Mouse (Mus musculus) left cerebral cortex, postnatal 14 days (tissue): Measurements from ENCODE around the gene Gm266. TPM values are rescaled to one million over a fixed set of nuclear protein-coding genes. Genes with fewer than 3 reads are reported as not detected.
"Not testable (repeated sequence)": the region's sequence is repeated elsewhere in the genome, so short reads cannot be mapped to it uniquely, and the experiment has no call there.

Source experiments
- DNase-seq, 2 experiments: peaks; one replicate each; pipeline ENCODE4 v3.0.0; 2021 to 2022; ENCODE audit warnings: low spot score in 2 of 2, mixed read lengths in 1 of 2
- intact Hi-C: fragments of 180-260 bp; cut with DNase I; formaldehyde crosslinking; loops from one replicate; pipeline ENCODE4 v1.15.1; 2025
- long read RNA-seq, 2 experiments: library from polyadenylated mRNA; stranded (forward); transcript quantifications; one replicate each; pipeline ENCODE4 v2.0.0; 2021
- total RNA-seq, 2 experiments: library from RNA; stranded (reverse); gene quantifications; 2 replicates each; pipeline ENCODE4 v1.2.3; 2021

The Gm266 gene
- total RNA-seq, result 1 to 10 TPM; 4.0 to 6.6 TPM
- long read RNA-seq, experiment 1, partial matches to known transcripts, result 0 of 1 reads
- long read RNA-seq, experiment 1, other reads (novel, unspliced or antisense), result 0 of 1 reads
- long read RNA-seq, experiment 2, partial matches to known transcripts, result 0 of 4 reads
- long read RNA-seq, experiment 2, other reads (novel, unspliced or antisense), result 0 of 4 reads

GRCm38 (mm10) chr12:111485652-111486306 lies at the start of gene Gm266:
Gene Gm266, minus strand, starts transcription at chr12:111485823.
- intact Hi-C loops, result no loop called here
- no peak for DNase-seq

GRCm38 (mm10) chr12:111535281-111535680 lies 49.7 kb upstream of the Gm266 start:
- intact Hi-C loops, result loop anchor here (5.0 kb wide), 1 partner anchor 112 kb away; no protein-coding TSS in a partner anchor
- no peak for DNase-seq

GRCm38 (mm10) chr12:111533096-111533794 lies 47.6 kb upstream of the Gm266 start:
- peak in 1 of 2 experiments; percentile 45 for DNase-seq
- intact Hi-C loops, result no loop called here

- intact Hi-C loops, result no loop called here
- DNase-seq, result no peak
Measured at GRCm38 (mm10) chr12:111529192-111529591, 43.6 kb upstream of the Gm266 start.

GRCm38 (mm10) chr12:111527643-111528281 lies 42.1 kb upstream of the Gm266 start:
- intact Hi-C loops, result no loop called here
- peak; percentile 58 to 74 for DNase-seq

- DNase-seq, result no peak
- intact Hi-C loops, result no loop called here
Measured at GRCm38 (mm10) chr12:111524883-111525282, 39.3 kb upstream of the Gm266 start.

- intact Hi-C loops, result no loop called here
- no peak for DNase-seq
Measured at GRCm38 (mm10) chr12:111524469-111524868, 38.8 kb upstream of the Gm266 start.

GRCm38 (mm10) chr12:111520994-111521393 lies 35.4 kb upstream of the Gm266 start:
- intact Hi-C loops, result no loop called here
- DNase-seq, result no peak

GRCm38 (mm10) chr12:111519821-111520220 lies 34.2 kb upstream of the Gm266 start:
- intact Hi-C loops, result no loop called here
- DNase-seq, result no peak

GRCm38 (mm10) chr12:111518391-111518790 lies 32.8 kb upstream of the Gm266 start:
- intact Hi-C loops, result no loop called here
- DNase-seq, result no peak

- DNase-seq, result no peak
- intact Hi-C loops, result no loop called here
Measured at GRCm38 (mm10) chr12:111517901-111518300, 32.3 kb upstream of the Gm266 start.

GRCm38 (mm10) chr12:111516826-111517225 lies 31.2 kb upstream of the Gm266 start:
- no peak for DNase-seq
- intact Hi-C loops, result no loop called here

GRCm38 (mm10) chr12:111515920-111516319 lies 30.3 kb upstream of the Gm266 start:
- DNase-seq, result no peak
- intact Hi-C loops, result no loop called here

- no peak for DNase-seq
- intact Hi-C loops, result no loop called here
Measured at GRCm38 (mm10) chr12:111514874-111515649, 29.4 kb upstream of the Gm266 start.

- DNase-seq, result no peak
- intact Hi-C loops, result no loop called here
Measured at GRCm38 (mm10) chr12:111514231-111514792, 28.7 kb upstream of the Gm266 start.

- peak; percentile 30 to 65 for DNase-seq
- intact Hi-C loops, result no loop called here
Measured at GRCm38 (mm10) chr12:111513673-111514072, 28.1 kb upstream of the Gm266 start.

- intact Hi-C loops, result no loop called here
- DNase-seq, result no peak
Measured at GRCm38 (mm10) chr12:111512572-111513063, 27.0 kb upstream of the Gm266 start.

- intact Hi-C loops, DNase-seq: not testable (repeated sequence)
Measured at GRCm38 (mm10) chr12:111508438-111508837, 22.8 kb upstream of the Gm266 start.

GRCm38 (mm10) chr12:111507962-111508361 lies 22.3 kb upstream of the Gm266 start:
- intact Hi-C loops, result no loop called here

More at GRCm38 (mm10) chr12:111507962-111508361, 22.3 kb upstream of the Gm266 start:
- DNase-seq, result no peak
